Mouse (Mus musculus) lung, postnatal 0 days (tissue): ENCODE results near the gene Grin2b.

ENCODE experiments used
- CTCF ChIP-seq: IDR thresholded peaks from 2 replicates; pipeline ENCODE4 v1.5.1; 2016; ENCODE audit warnings: antibody characterized with exemption, mild to moderate bottlenecking
- EP300 ChIP-seq: IDR thresholded peaks from 2 replicates; pipeline ENCODE4 v1.6.1; 2016; ENCODE audit warnings: antibody characterized with exemption, mild to moderate bottlenecking, control low read depth

- TF ChIP-seq CTCF (no peak), EP300 (no peak)
Measured at GRCm38 (mm10) chr6:135972481-135972880, 200.8 kb downstream of the Grin2b start.
